Mouse (Mus musculus) hindbrain, embryonic 11.5 days (tissue): ENCODE data around the gene Hist1h2bf. TPM values are rescaled to one million over a fixed set of nuclear protein-coding genes. Genes with fewer than 3 reads are reported as not detected.
"Not testable (repeated sequence)": the region's sequence is repeated elsewhere in the genome, so short reads cannot be mapped to it uniquely, and the experiment has no call there.

ENCODE experiments used
- ATAC-seq: fragments of 200-750 bp; cut with Nextera tagmentation; 2 replicates; pipeline ENCODE4 v1.8.0; 2017; ENCODE audit warnings: mild to moderate bottlenecking, moderate TSS enrichment, moderate library complexity; ENCODE audit not compliant: low FRiP score
- DNase-seq: peaks from one replicate; pipeline ENCODE4 v3.0.0-alpha.2; 2015; ENCODE audit warnings: low spot score
- H3K27ac ChIP-seq: fragments of 300-500 bp; sonication (generic); 2 replicates; pipeline ENCODE4 v1.5.1; 2014; ENCODE audit warnings: mild to moderate bottlenecking, low read depth, low read length
- H3K27me3 ChIP-seq: fragments of 300-500 bp; sonication (generic); 2 replicates; pipeline ENCODE4 v1.6.1; 2014; ENCODE audit warnings: mild to moderate bottlenecking, low read length, moderate library complexity, mixed read lengths; ENCODE audit not compliant: control insufficient read depth, insufficient read depth
- H3K36me3 ChIP-seq: fragments of 300-500 bp; sonication (generic); 2 replicates; pipeline ENCODE4 v1.6.1; 2014; ENCODE audit warnings: mild to moderate bottlenecking, low read length, moderate library complexity, mixed read lengths; ENCODE audit not compliant: control insufficient read depth, insufficient read depth
- H3K4me1 ChIP-seq: fragments of 300-500 bp; sonication (generic); replicated peaks from 2 replicates; pipeline ENCODE4 v1.6.1; 2014; ENCODE audit warnings: low read length, mixed read lengths; ENCODE audit not compliant: control insufficient read depth, insufficient read depth
- H3K4me2 ChIP-seq: fragments of 300-500 bp; sonication (generic); replicated peaks from 2 replicates; pipeline ENCODE4 v1.6.1; 2014; ENCODE audit warnings: mild to moderate bottlenecking, low read depth, low read length
- H3K4me3 ChIP-seq: fragments of 300-500 bp; sonication (generic); 2 replicates; pipeline ENCODE4 v1.5.1; 2014; ENCODE audit warnings: low read depth, low read length
- H3K9ac ChIP-seq: fragments of 300-500 bp; sonication (generic); 2 replicates; pipeline ENCODE4 v1.6.1; 2014; ENCODE audit warnings: low read depth, low read length
- H3K9me3 ChIP-seq: fragments of 300-500 bp; sonication (generic); 2 replicates; pipeline ENCODE4 v1.6.1; 2016; ENCODE audit warnings: low read length; ENCODE audit not compliant: control insufficient read depth
- WGBS: fragments of 180-500 bp; shearing (Covaris S2); extraction: QIAGEN DNeasy Blood & Tissue Kit; methylation state at CpG from one replicate; pipeline ENCODE4 v1.1.7; 2014; 5-methylcytosine and 5-hydroxymethylcytosine counted together
- polyA plus RNA-seq: library from polyadenylated mRNA; unstranded; fragments of >200 nt; fragmentation: Nextera tagmentation; extraction: Ambion mirVana; gene quantifications from 2 replicates; pipeline ENCODE4 v1.2.1, GENCODE M21; 2014

Hist1h2bf gene
- polyA plus RNA-seq, 1 experiment from 2014 or later: 1.5 TPM

GRCm38 (mm10) chr13:23554393-23554792, 19.6 kb downstream of the Hist1h2bf start:
- DNase-seq: no peak

GRCm38 (mm10) chr13:23552962-23553361, 21.0 kb downstream of the Hist1h2bf start, which contains the start of gene Hist1h1d:
TSS of gene Hist1h1d (plus strand) at chr13:23553262.
- no peak for ATAC-seq
- no peak within 1 kb of the TSS for H3K4me3 ChIP-seq
- H3K9ac ChIP-seq: no peak within 1 kb of the TSS
- H3K4me1 ChIP-seq: no peaks in the 10 kb centered on the region
- H3K4me2 ChIP-seq: no peak within 1 kb of the TSS
- no peaks in the 10 kb centered on the region for H3K9me3 ChIP-seq
- H3K27ac ChIP-seq: peak within 1 kb of the TSS; percentile 84
- no peak for DNase-seq
- H3K36me3 ChIP-seq: no peaks in the 10 kb centered on the region
- no peaks in the 10 kb centered on the region for H3K27me3 ChIP-seq

More at GRCm38 (mm10) chr13:23554393-23554792, 19.6 kb downstream of the Hist1h2bf start:
- H3K27me3 ChIP-seq: no peaks in the 10 kb centered on the region
- no peaks in the 10 kb centered on the region for H3K4me1 ChIP-seq
- no peaks in the 10 kb centered on the region for H3K9me3 ChIP-seq
- peak overlapping the region; percentile 57 for H3K4me3 ChIP-seq
- no peak for ATAC-seq
- peak overlapping the region; percentile 90 for H3K9ac ChIP-seq
- no peaks in the 10 kb centered on the region for H3K36me3 ChIP-seq
- H3K27ac ChIP-seq: peak overlapping the region; percentile 97
- peak overlapping the region; percentile 98 for H3K4me2 ChIP-seq
- 26% methylated on average over 9 of the region's 9 CpGs for WGBS

- no peak for ATAC-seq
- H3K4me1 ChIP-seq: no peaks in the 10 kb centered on the region
- WGBS: 55% methylated on average over 8 of the region's 8 CpGs
- no peak for DNase-seq
- no peaks in the 10 kb centered on the region for H3K27me3 ChIP-seq
- no peak overlapping the region for H3K9ac ChIP-seq
- no peaks in the 10 kb centered on the region for H3K9me3 ChIP-seq
- H3K27ac ChIP-seq: peak overlapping the region; percentile 84
- no peaks in the 10 kb centered on the region for H3K36me3 ChIP-seq
- peak overlapping the region; percentile 34; the same call in 1 of the 2 replicates for H3K4me3 ChIP-seq
- H3K4me2 ChIP-seq: peak overlapping the region; percentile 43
Measured at GRCm38 (mm10) chr13:23551931-23552914, 21.8 kb downstream of the Hist1h2bf start.

- H3K27me3 ChIP-seq, H3K4me1 ChIP-seq, H3K36me3 ChIP-seq, H3K9me3 ChIP-seq: not testable (repeated sequence)
- WGBS: under 1% methylated on average over 46 of the region's 47 CpGs
- ATAC-seq: peak; percentile 86
- Histone ChIP-seq H3K27ac (peak within 1 kb of the TSS; percentile 84), H3K9ac (peak within 1 kb of the TSS; percentile 58), H3K4me2 (peak within 1 kb of the TSS; percentile 43), H3K4me3 (peak within 1 kb of the TSS; percentile 34)
- DNase-seq: peak; percentile 94
Measured at GRCm38 (mm10) chr13:23551146-23551834, 22.7 kb downstream of the Hist1h2bf start, which contains the start of gene Hist1h4f. TSS of gene Hist1h4f (minus strand) at chr13:23551648.

- peak; percentile 61 for DNase-seq
- no peak for ATAC-seq
- 7% methylated on average over 3 of the region's 3 CpGs for WGBS
- Histone ChIP-seq H3K4me2 (peak overlapping the region; percentile 43), H3K9me3 (no peaks in the 10 kb centered on the region), H3K27me3 (no peaks in the 10 kb centered on the region), H3K27ac (peak overlapping the region; percentile 84), H3K4me1 (no peaks in the 10 kb centered on the region), H3K9ac (peak overlapping the region; percentile 58), H3K36me3 (no peaks in the 10 kb centered on the region), H3K4me3 (peak overlapping the region; percentile 34)
Measured at GRCm38 (mm10) chr13:23550761-23551145, 23.2 kb downstream of the Hist1h2bf start.

- H3K9me3 ChIP-seq: no peaks in the 10 kb centered on the region
- H3K27ac ChIP-seq: no peak overlapping the region; the same call in 1 of the 2 replicates
- no peak overlapping the region for H3K4me3 ChIP-seq
- no peaks in the 10 kb centered on the region for H3K36me3 ChIP-seq
- H3K9ac ChIP-seq: no peak overlapping the region
- H3K4me2 ChIP-seq: no peak overlapping the region
- no peaks in the 10 kb centered on the region for H3K27me3 ChIP-seq
- ATAC-seq (no peak), DNase-seq (no peak)
- WGBS: 76% methylated on average over 5 of the region's 5 CpGs
- no peaks in the 10 kb centered on the region for H3K4me1 ChIP-seq
Measured at GRCm38 (mm10) chr13:23546694-23547093, 27.3 kb downstream of the Hist1h2bf start.

GRCm38 (mm10) chr13:23544787-23545120, 29.2 kb downstream of the Hist1h2bf start:
- Histone ChIP-seq H3K4me2 (peak overlapping the region; percentile 32; the same call in 1 of the 2 replicates), H3K4me3 (peak overlapping the region; percentile 39)
- H3K9ac ChIP-seq, H3K27ac ChIP-seq, DNase-seq, H3K9me3 ChIP-seq, H3K4me1 ChIP-seq, ATAC-seq, H3K27me3 ChIP-seq, H3K36me3 ChIP-seq: not testable (repeated sequence)
- 0% methylated on average over 3 of the region's 14 CpGs for WGBS

- Histone ChIP-seq H3K9ac (peak within 1 kb of the TSS; percentile 64), H3K4me3 (peak within 1 kb of the TSS; percentile 40), H3K36me3 (no peaks in the 10 kb centered on the region), H3K9me3 (no peaks in the 10 kb centered on the region), H3K4me2 (peak within 1 kb of the TSS; percentile 67), H3K4me1 (no peaks in the 10 kb centered on the region), H3K27me3 (no peaks in the 10 kb centered on the region), H3K27ac (peak within 1 kb of the TSS; percentile 86)
- peak; percentile 94 for ATAC-seq
- under 1% methylated on average over 14 of the region's 45 CpGs for WGBS
- DNase-seq: peak; percentile 88
Measured at GRCm38 (mm10) chr13:23543965-23544786, 29.8 kb downstream of the Hist1h2bf start, which contains the start of gene Hist1h3f. TSS of gene Hist1h3f (plus strand) at chr13:23544052.
